Mouse (Mus musculus): Measurements from ENCODE around the gene Smad3. TPM values are rescaled to one million over a fixed set of nuclear protein-coding genes. Genes with fewer than 3 reads are reported as not detected.

The Smad3 gene
- polyA plus RNA-seq, 1 experiment from 2014 or later: 5.4 TPM

DNA sequence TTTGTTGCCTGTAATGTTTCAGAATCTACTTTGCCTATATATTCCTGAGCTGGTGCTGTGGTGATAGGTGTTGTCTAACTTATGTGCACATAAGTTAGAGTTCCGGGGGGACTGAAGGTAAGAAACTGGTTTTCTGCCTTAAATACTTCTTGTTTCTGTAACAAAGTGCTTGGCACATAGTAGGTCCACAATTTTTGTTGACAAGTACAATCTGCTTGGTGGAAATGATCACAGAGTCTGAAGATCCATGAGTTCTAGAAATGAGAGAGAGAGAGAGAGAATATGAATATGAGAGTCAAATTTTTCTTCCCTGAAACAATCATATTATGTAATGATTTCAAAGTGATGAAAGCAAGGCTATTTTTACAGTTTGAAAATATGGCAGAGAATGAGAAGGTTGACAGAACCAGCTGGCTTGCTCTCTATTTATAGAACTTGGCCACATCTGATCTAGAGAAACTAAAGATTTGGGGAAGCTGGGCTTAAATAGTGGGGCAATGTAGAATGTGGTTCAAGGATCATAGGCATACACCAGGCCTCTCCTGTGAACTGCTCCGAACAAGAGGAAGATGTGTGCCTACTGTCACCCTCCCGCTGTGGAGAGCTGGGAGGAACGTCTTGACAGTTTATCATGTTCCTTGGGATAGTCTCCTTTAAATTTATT, 115.7 kb downstream of the Smad3 start:
- H3K27ac ChIP-seq (ENCODE audit: low read depth, low read length): no peak overlapping the region
- no peaks in the 10 kb centered on the region for H3K27me3 ChIP-seq (replicated peaks; ENCODE audit: control insufficient read depth, insufficient read depth, low read length)
- no peak overlapping the region for H3K4me2 ChIP-seq (ENCODE audit: low read length)
- peaks cover 45% of the 10 kb centered on the region for H3K36me3 ChIP-seq (ENCODE audit: control insufficient read depth, insufficient read depth, low read length)
- no peaks in the 10 kb centered on the region for H3K4me1 ChIP-seq (ENCODE audit: control insufficient read depth, insufficient read depth, low read length)
- DNase-seq (ENCODE audit: low spot score) (no peak), ATAC-seq (no peak)
- WGBS: 94% methylated on average over 4 of the region's 4 CpGs
- H3K4me3 ChIP-seq (ENCODE audit: low read depth, low read length): no peak overlapping the region
- no peaks in the 10 kb centered on the region for H3K9me3 ChIP-seq (replicated peaks; ENCODE audit: control insufficient read depth, low read length)
- H3K9ac ChIP-seq (ENCODE audit: low read length): no peak overlapping the region

DNA sequence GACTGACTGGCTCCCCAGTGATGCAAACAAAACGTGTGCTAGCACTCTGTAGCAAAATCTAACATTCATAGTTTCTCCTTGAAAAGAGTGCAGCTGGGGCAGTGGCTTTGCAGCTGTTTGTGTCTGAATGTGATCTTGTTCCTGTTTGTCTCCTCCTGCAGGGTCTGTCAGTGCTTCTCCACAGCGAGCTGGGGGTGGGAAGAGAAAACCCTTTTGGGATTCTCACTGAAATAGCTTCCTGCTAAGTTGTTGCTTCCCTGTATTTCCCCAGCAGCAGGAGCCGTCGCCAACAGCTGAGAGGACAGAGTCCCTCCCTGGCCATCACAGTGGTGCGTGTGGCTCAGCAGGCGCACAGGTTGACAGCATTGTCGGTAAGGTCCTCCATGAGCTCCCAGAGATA, 121.7 kb downstream of the Smad3 start:
- Histone ChIP-seq H3K4me3 (ENCODE audit: low read depth, low read length) (no peak overlapping the region), H3K36me3 (ENCODE audit: control insufficient read depth, insufficient read depth, low read length) (peaks cover 35% of the 10 kb centered on the region), H3K27me3 (replicated peaks; ENCODE audit: control insufficient read depth, insufficient read depth, low read length) (no peaks in the 10 kb centered on the region), H3K4me2 (ENCODE audit: low read length) (no peak overlapping the region), H3K9ac (ENCODE audit: low read length) (no peak overlapping the region), H3K27ac (ENCODE audit: low read depth, low read length) (no peak overlapping the region), H3K4me1 (ENCODE audit: control insufficient read depth, insufficient read depth, low read length) (peaks cover 12% of the 10 kb centered on the region), H3K9me3 (replicated peaks; ENCODE audit: control insufficient read depth, low read length) (no peaks in the 10 kb centered on the region)
- DNase-seq (ENCODE audit: low spot score) (no peak), ATAC-seq (no peak)
- WGBS: 66% methylated on average over 7 of the region's 7 CpGs

DNA sequence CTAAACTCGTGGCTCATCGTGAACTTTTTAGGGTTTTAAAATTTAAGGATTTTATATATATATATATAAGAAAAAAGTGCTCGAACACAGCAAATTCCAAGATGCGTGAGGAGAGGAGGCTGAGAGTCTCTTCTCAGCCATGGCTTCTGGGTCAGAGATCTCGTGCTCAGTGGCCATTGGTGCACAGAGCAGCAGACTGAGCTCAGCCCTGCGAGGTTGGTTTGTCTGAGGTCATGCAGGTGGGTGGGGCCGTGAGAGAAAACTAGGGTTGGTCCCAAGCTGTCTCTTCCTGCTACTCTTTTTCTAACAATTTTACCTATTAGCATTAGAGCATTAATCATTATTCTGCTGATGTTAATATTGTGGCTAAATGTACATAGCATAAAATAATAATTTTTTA, 124.5 kb downstream of the Smad3 start:
- H3K27ac ChIP-seq (ENCODE audit: low read depth, low read length): no peak overlapping the region
- peaks cover 22% of the 10 kb centered on the region for H3K36me3 ChIP-seq (ENCODE audit: control insufficient read depth, insufficient read depth, low read length)
- WGBS: 46% methylated on average over 7 of the region's 7 CpGs
- ATAC-seq: no peak
- H3K4me3 ChIP-seq (ENCODE audit: low read depth, low read length): no peak overlapping the region
- H3K9me3 ChIP-seq (replicated peaks; ENCODE audit: control insufficient read depth, low read length): no peaks in the 10 kb centered on the region
- peaks cover 12% of the 10 kb centered on the region for H3K4me1 ChIP-seq (ENCODE audit: control insufficient read depth, insufficient read depth, low read length)
- H3K9ac ChIP-seq (ENCODE audit: low read length): no peak overlapping the region
- no peak for DNase-seq (ENCODE audit: low spot score)
- no peaks in the 10 kb centered on the region for H3K27me3 ChIP-seq (replicated peaks; ENCODE audit: control insufficient read depth, insufficient read depth, low read length)
- no peak overlapping the region for H3K4me2 ChIP-seq (ENCODE audit: low read length)

DNA sequence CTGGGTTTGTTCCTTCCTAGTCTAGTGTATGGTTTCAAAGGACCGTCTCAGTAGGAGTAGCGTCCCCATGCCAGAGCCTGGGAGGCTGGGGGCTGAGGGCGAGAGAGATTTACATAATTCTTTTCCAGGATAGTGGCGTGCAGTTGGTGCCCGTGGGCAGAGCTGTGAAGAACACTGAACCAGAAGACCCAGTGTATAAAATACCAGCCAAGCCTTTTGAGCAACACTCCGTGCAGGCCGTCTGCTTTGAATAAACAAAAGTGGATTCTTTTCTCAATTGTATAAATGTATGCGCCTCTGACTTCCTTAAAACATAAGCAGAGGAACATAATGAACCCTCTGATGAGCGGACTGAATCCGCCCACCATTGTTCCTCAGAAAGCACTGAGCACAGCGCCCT, 124.9 kb downstream of the Smad3 start:
- Histone ChIP-seq H3K4me3 (ENCODE audit: low read depth, low read length) (no peak overlapping the region), H3K9me3 (replicated peaks; ENCODE audit: control insufficient read depth, low read length) (no peaks in the 10 kb centered on the region), H3K4me1 (ENCODE audit: control insufficient read depth, insufficient read depth, low read length) (peaks cover 12% of the 10 kb centered on the region), H3K27ac (ENCODE audit: low read depth, low read length) (no peak overlapping the region), H3K4me2 (ENCODE audit: low read length) (no peak overlapping the region), H3K36me3 (ENCODE audit: control insufficient read depth, insufficient read depth, low read length) (peaks cover 19% of the 10 kb centered on the region), H3K27me3 (replicated peaks; ENCODE audit: control insufficient read depth, insufficient read depth, low read length) (no peaks in the 10 kb centered on the region), H3K9ac (ENCODE audit: low read length) (no peak overlapping the region)
- 13% methylated on average over 11 of the region's 11 CpGs for WGBS
- ATAC-seq: no peak
- DNase-seq (ENCODE audit: low spot score): peak; percentile 32

DNA sequence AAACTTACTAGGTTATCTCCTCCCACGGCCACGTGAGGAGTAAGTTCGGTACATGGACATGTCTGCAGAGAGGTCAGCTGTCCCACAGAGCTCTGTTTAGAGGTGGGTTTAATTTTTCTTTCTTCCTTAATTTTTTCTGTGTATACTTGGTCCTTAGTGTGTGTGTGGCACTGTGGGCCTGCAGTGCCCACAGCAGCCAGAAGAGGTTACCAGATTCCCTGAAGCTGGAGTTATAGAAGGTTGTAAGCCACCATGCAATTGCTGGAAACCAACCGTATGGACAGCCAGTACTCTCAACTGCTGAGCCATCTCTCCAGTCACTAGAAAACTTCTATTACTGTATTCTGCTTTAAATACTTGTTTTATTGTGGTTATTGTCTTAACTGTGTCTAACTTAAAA, 125.7 kb downstream of the Smad3 start:
- Histone ChIP-seq H3K27ac (ENCODE audit: low read depth, low read length) (no peak overlapping the region), H3K4me3 (ENCODE audit: low read depth, low read length) (no peak overlapping the region), H3K4me2 (ENCODE audit: low read length) (no peak overlapping the region), H3K36me3 (ENCODE audit: control insufficient read depth, insufficient read depth, low read length) (peaks cover 13% of the 10 kb centered on the region), H3K27me3 (replicated peaks; ENCODE audit: control insufficient read depth, insufficient read depth, low read length) (no peaks in the 10 kb centered on the region), H3K9me3 (replicated peaks; ENCODE audit: control insufficient read depth, low read length) (no peaks in the 10 kb centered on the region), H3K9ac (ENCODE audit: low read length) (no peak overlapping the region), H3K4me1 (ENCODE audit: control insufficient read depth, insufficient read depth, low read length) (peaks cover 12% of the 10 kb centered on the region)
- ATAC-seq: no peak
- DNase-seq (ENCODE audit: low spot score): no peak
- WGBS: 78% methylated on average over 4 of the region's 4 CpGs

DNA sequence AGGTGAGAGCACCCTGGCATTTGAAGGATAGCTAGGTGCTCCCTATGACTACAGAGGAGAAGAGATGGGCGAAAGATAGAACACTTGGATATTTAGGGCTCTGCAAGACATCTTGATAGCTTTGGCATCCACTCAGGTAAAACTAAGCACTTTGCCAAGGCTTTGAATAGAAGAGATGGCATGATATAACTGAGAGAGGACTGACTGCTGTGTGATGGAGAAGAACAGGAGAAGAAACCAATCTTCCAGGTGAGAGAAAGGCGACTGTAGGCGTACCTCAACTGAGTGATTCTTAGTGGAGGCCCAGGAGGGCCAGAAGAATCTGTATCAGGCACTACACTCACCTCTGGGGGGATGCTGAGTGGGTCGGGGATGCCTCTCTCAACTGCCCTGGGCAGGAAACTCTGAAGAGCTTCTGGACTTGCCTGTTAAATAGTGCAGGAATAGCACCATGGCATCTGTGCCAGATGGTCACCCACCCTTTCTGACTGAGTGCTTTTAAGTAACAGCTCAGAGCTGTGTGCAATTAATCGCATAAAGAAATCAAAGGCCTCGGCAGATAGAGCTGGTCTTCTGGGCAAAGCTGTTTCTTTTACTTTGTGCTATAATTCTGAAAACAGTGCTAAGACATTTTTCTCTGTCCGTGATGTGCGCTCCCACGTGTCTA, 132.6 kb downstream of the Smad3 start:
- H3K27me3 ChIP-seq (replicated peaks; ENCODE audit: control insufficient read depth, insufficient read depth, low read length): no peaks in the 10 kb centered on the region
- no peak overlapping the region for H3K4me3 ChIP-seq (ENCODE audit: low read depth, low read length)
- H3K27ac ChIP-seq (ENCODE audit: low read depth, low read length): no peak overlapping the region
- H3K9me3 ChIP-seq (replicated peaks; ENCODE audit: control insufficient read depth, low read length): no peaks in the 10 kb centered on the region
- 85% methylated on average over 9 of the region's 9 CpGs for WGBS
- H3K4me2 ChIP-seq (ENCODE audit: low read length): no peak overlapping the region
- no peak overlapping the region for H3K9ac ChIP-seq (ENCODE audit: low read length)
- DNase-seq (ENCODE audit: low spot score) (no peak), ATAC-seq (no peak)
- peaks cover 20% of the 10 kb centered on the region for H3K36me3 ChIP-seq (ENCODE audit: control insufficient read depth, insufficient read depth, low read length)
- H3K4me1 ChIP-seq (ENCODE audit: control insufficient read depth, insufficient read depth, low read length): no peaks in the 10 kb centered on the region; the same call in 1 of the 2 replicates

DNA sequence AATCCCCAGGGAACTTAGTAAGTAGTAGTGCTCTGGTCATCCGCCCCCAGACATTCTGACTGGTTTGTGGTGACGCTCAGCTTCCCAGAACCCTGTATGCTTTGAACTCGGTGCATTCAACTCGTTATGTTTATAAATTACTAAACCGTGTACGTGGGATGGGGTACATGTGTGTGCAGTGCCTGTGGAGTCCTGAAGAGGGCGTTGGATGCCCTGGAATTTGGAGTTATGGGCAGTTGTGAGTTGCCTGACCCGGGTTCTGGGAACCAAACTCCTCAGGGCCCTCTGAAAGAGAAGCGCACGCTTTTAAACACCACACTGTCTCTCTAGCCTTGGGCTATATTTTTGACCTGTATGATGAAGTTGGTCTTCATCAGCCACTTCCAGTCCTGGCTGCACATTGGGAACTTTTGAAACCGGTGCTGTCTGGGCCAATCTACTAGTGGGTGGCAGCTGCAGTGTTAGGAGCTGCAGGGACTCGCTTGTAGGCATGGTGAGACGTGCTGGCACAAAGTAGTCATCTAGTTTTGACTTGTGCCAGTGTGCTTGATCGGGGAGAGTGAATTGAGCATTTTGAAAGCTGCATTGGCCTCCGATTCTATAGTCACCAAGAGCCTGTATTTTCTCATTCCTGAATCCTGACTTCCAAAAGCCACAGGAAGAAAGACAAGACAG, 133.8 kb downstream of the Smad3 start:
- no peak for DNase-seq (ENCODE audit: low spot score)
- no peak overlapping the region for H3K4me2 ChIP-seq (ENCODE audit: low read length)
- ATAC-seq: no peak
- H3K27me3 ChIP-seq (replicated peaks; ENCODE audit: control insufficient read depth, insufficient read depth, low read length): no peaks in the 10 kb centered on the region
- no peaks in the 10 kb centered on the region for H3K9me3 ChIP-seq (replicated peaks; ENCODE audit: control insufficient read depth, low read length)
- H3K27ac ChIP-seq (ENCODE audit: low read depth, low read length): no peak overlapping the region
- peaks cover 21% of the 10 kb centered on the region for H3K36me3 ChIP-seq (ENCODE audit: control insufficient read depth, insufficient read depth, low read length)
- no peaks in the 10 kb centered on the region; the same call in 1 of the 2 replicates for H3K4me1 ChIP-seq (ENCODE audit: control insufficient read depth, insufficient read depth, low read length)
- no peak overlapping the region for H3K9ac ChIP-seq (ENCODE audit: low read length)
- no peak overlapping the region for H3K4me3 ChIP-seq (ENCODE audit: low read depth, low read length)
- WGBS: 69% methylated on average over 15 of the region's 15 CpGs

DNA sequence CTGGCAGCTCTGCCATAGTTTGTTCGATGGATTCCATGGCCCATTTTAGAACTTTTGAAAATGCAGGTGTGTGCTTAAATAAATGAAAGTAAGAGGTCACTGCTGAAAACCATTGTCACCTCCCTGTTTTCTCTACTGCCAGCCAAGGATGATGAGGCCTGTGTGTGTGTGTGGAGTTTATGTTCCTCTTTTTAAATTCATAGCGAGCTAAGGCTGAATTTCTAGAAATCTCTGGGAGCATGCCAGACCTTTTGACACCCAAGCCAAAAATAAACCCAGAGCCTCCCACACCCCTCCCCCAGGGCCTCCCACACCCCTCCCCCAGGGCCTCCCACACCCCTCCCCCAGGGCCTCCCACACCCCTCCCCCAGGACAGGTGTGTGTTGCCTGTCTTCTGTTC, 139.8 kb downstream of the Smad3 start:
- H3K27ac ChIP-seq (ENCODE audit: low read depth, low read length): no peak overlapping the region
- DNase-seq (ENCODE audit: low spot score) (no peak), ATAC-seq (no peak)
- no peak overlapping the region for H3K9ac ChIP-seq (ENCODE audit: low read length)
- H3K36me3 ChIP-seq (ENCODE audit: control insufficient read depth, insufficient read depth, low read length): peaks cover 32% of the 10 kb centered on the region; the same call in 1 of the 2 replicates
- no peaks in the 10 kb centered on the region for H3K27me3 ChIP-seq (replicated peaks; ENCODE audit: control insufficient read depth, insufficient read depth, low read length)
- no peak overlapping the region for H3K4me3 ChIP-seq (ENCODE audit: low read depth, low read length)
- no peaks in the 10 kb centered on the region for H3K9me3 ChIP-seq (replicated peaks; ENCODE audit: control insufficient read depth, low read length)
- H3K4me1 ChIP-seq (ENCODE audit: control insufficient read depth, insufficient read depth, low read length): peaks cover 6% of the 10 kb centered on the region
- 90% methylated on average over 2 of the region's 2 CpGs for WGBS
- H3K4me2 ChIP-seq (ENCODE audit: low read length): no peak overlapping the region

All from forebrain, embryonic 14.5 days (tissue).